Mouse (Mus musculus) heart, embryonic 12.5 days (tissue): ENCODE measurements around the gene Ngrn. TPM values are rescaled to one million over a fixed set of nuclear protein-coding genes. Genes with fewer than 3 reads are reported as not detected.

ENCODE experiments used
- ATAC-seq: fragments of 200-750 bp; cut with Nextera tagmentation; 2 replicates; pipeline ENCODE4 v1.8.0; 2017; ENCODE audit warnings: moderate TSS enrichment, moderate library complexity; ENCODE audit not compliant: insufficient number of reproducible peaks, low FRiP score
- H3K27ac ChIP-seq: fragments of 300-500 bp; sonication (generic); 2 replicates; pipeline ENCODE4 v1.5.1; 2016; ENCODE audit warnings: mild to moderate bottlenecking, moderate library complexity; ENCODE audit not compliant: poor library complexity, severe bottlenecking
- H3K27me3 ChIP-seq: fragments of 300-500 bp; sonication (generic); replicated peaks from 2 replicates; pipeline ENCODE4 v1.6.1; 2016; ENCODE audit warnings: mild to moderate bottlenecking, moderate library complexity
- H3K36me3 ChIP-seq: fragments of 300-500 bp; sonication (generic); 2 replicates; pipeline ENCODE4 v1.6.1; 2016; ENCODE audit warnings: mild to moderate bottlenecking, moderate library complexity
- H3K4me1 ChIP-seq: fragments of 300-500 bp; sonication (generic); replicated peaks from 2 replicates; pipeline ENCODE4 v1.6.1; 2016; ENCODE audit warnings: mild to moderate bottlenecking
- H3K4me2 ChIP-seq: fragments of 300-500 bp; sonication (generic); 2 replicates; pipeline ENCODE4 v1.6.1; 2016; ENCODE audit warnings: mild to moderate bottlenecking, moderate library complexity
- H3K4me3 ChIP-seq: fragments of 300-500 bp; sonication (generic); 2 replicates; pipeline ENCODE4 v1.5.1; 2016; ENCODE audit warnings: mild to moderate bottlenecking
- H3K9ac ChIP-seq: fragments of 300-500 bp; sonication (generic); 2 replicates; pipeline ENCODE4 v1.6.1; 2016; ENCODE audit warnings: mild to moderate bottlenecking, moderate library complexity
- H3K9me3 ChIP-seq: fragments of 300-500 bp; sonication (generic); replicated peaks from 2 replicates; pipeline ENCODE4 v1.6.1; 2016; ENCODE audit warnings: mild to moderate bottlenecking, moderate library complexity
- WGBS: fragments of 180-500 bp; shearing (Covaris S2); methylation state at CpG from one replicate; pipeline ENCODE4 v1.1.7; 2016; 5-methylcytosine and 5-hydroxymethylcytosine counted together
- polyA plus RNA-seq: library from polyadenylated mRNA; unstranded; fragments of >200 nt; fragmentation: Nextera tagmentation; extraction: Ambion mirVana; gene quantifications from 2 replicates; pipeline ENCODE4 v1.2.1, GENCODE M21; 2016

Ngrn gene
- polyA plus RNA-seq, 1 experiment from 2014 or later, result 43.4 TPM

- H3K4me2 ChIP-seq, result peak overlapping the region; percentile 91
- H3K4me1 ChIP-seq, result peaks cover 8% of the 10 kb centered on the region
- H3K36me3 ChIP-seq, result peaks cover 24% of the 10 kb centered on the region
- H3K9ac ChIP-seq, result peak overlapping the region; percentile 80
- peak; percentile 62 for ATAC-seq
- peaks cover 35% of the 10 kb centered on the region for H3K27me3 ChIP-seq
- 1% methylated on average over 32 of the region's 32 CpGs for WGBS
- peak overlapping the region; percentile 65 for H3K4me3 ChIP-seq
- H3K9me3 ChIP-seq, result no peaks in the 10 kb centered on the region
- peak overlapping the region; percentile 56 for H3K27ac ChIP-seq
Observed at GRCm38 (mm10) chr7:80261372-80261990, 466 bp downstream of the Ngrn start.

GRCm38 (mm10) chr7:80264606-80265005, 3.6 kb downstream of the Ngrn start:
- WGBS, result 92% methylated on average over 12 of the region's 12 CpGs
- peaks cover 15% of the 10 kb centered on the region for H3K4me1 ChIP-seq
- no peaks in the 10 kb centered on the region for H3K9me3 ChIP-seq
- H3K4me2 ChIP-seq, result no peak overlapping the region
- ATAC-seq, result no peak
- peaks cover 31% of the 10 kb centered on the region for H3K36me3 ChIP-seq
- no peak overlapping the region for H3K27ac ChIP-seq
- H3K27me3 ChIP-seq, result peaks cover 6% of the 10 kb centered on the region
- no peak overlapping the region for H3K4me3 ChIP-seq
- no peak overlapping the region for H3K9ac ChIP-seq

GRCm38 (mm10) chr7:80267764-80268163, 6.7 kb downstream of the Ngrn start:
- H3K27ac ChIP-seq, result no peak overlapping the region
- H3K4me1 ChIP-seq, result peaks cover 19% of the 10 kb centered on the region
- ATAC-seq, result no peak
- peaks cover 33% of the 10 kb centered on the region for H3K36me3 ChIP-seq
- H3K9me3 ChIP-seq, result no peaks in the 10 kb centered on the region
- H3K4me2 ChIP-seq, result no peak overlapping the region
- no peak overlapping the region for H3K4me3 ChIP-seq
- H3K27me3 ChIP-seq, result no peaks in the 10 kb centered on the region
- WGBS, result 70% methylated on average over 1 of the region's 1 CpGs
- no peak overlapping the region for H3K9ac ChIP-seq

- no peaks in the 10 kb centered on the region for H3K27me3 ChIP-seq
- H3K4me1 ChIP-seq, result peaks cover 19% of the 10 kb centered on the region
- H3K9me3 ChIP-seq, result peaks cover 6% of the 10 kb centered on the region
- H3K36me3 ChIP-seq, result peaks cover 44% of the 10 kb centered on the region
- peak within 1 kb of the TSS; percentile 80 for H3K9ac ChIP-seq
- peak within 1 kb of the TSS; percentile 76 for H3K4me3 ChIP-seq
- 4% methylated on average over 21 of the region's 21 CpGs for WGBS
- peak; percentile 89 for ATAC-seq
- peak within 1 kb of the TSS; percentile 80 for H3K4me2 ChIP-seq
- H3K27ac ChIP-seq, result peak within 1 kb of the TSS; percentile 70
Observed at GRCm38 (mm10) chr7:80268897-80269750, 8.1 kb downstream of the Ngrn start, which contains the start of gene Vps33b. Gene Vps33b, plus strand, starts transcription at chr7:80269649.

- Histone ChIP-seq H3K27ac (peak overlapping the region; percentile 70), H3K9ac (peak overlapping the region; percentile 80), H3K9me3 (peaks cover 13% of the 10 kb centered on the region), H3K27me3 (no peaks in the 10 kb centered on the region), H3K4me3 (peak overlapping the region; percentile 76), H3K4me2 (peak overlapping the region; percentile 80), H3K4me1 (peaks cover 19% of the 10 kb centered on the region), H3K36me3 (peaks cover 44% of the 10 kb centered on the region)
- ATAC-seq, result peak; percentile 81
- under 1% methylated on average over 23 of the region's 23 CpGs for WGBS
Observed at GRCm38 (mm10) chr7:80269751-80270255, 8.8 kb downstream of the Ngrn start.

- Histone ChIP-seq H3K9me3 (peaks cover 19% of the 10 kb centered on the region), H3K27ac (no peak overlapping the region), H3K4me2 (no peak overlapping the region), H3K4me3 (no peak overlapping the region), H3K36me3 (peaks cover 57% of the 10 kb centered on the region), H3K9ac (no peak overlapping the region), H3K27me3 (no peaks in the 10 kb centered on the region), H3K4me1 (peaks cover 17% of the 10 kb centered on the region)
- no peak for ATAC-seq
- 88% methylated on average over 2 of the region's 2 CpGs for WGBS
Observed at GRCm38 (mm10) chr7:80273456-80273855, 12.4 kb downstream of the Ngrn start.

- 90% methylated on average over 4 of the region's 4 CpGs for WGBS
Observed at GRCm38 (mm10) chr7:80276374-80276773, 15.4 kb downstream of the Ngrn start.

GRCm38 (mm10) chr7:80280032-80280431, 19.0 kb downstream of the Ngrn start:
- peaks cover 3% of the 10 kb centered on the region for H3K9me3 ChIP-seq
- WGBS, result 85% methylated on average over 10 of the region's 10 CpGs
- no peak overlapping the region for H3K9ac ChIP-seq
- ATAC-seq, result no peak
- peaks cover 4% of the 10 kb centered on the region; the same call in 1 of the 2 replicates for H3K4me1 ChIP-seq
- no peaks in the 10 kb centered on the region for H3K27me3 ChIP-seq
- no peak overlapping the region for H3K4me2 ChIP-seq
- H3K4me3 ChIP-seq, result no peak overlapping the region
- peaks cover 75% of the 10 kb centered on the region for H3K36me3 ChIP-seq
- H3K27ac ChIP-seq, result no peak overlapping the region

More at GRCm38 (mm10) chr7:80276374-80276773, 15.4 kb downstream of the Ngrn start:
- H3K4me1 ChIP-seq, result no peaks in the 10 kb centered on the region; the same call in 1 of the 2 replicates
- no peak overlapping the region for H3K4me2 ChIP-seq
- peaks cover 78% of the 10 kb centered on the region for H3K36me3 ChIP-seq
- H3K9ac ChIP-seq, result no peak overlapping the region
- peaks cover 19% of the 10 kb centered on the region for H3K9me3 ChIP-seq
- ATAC-seq, result no peak
- no peak overlapping the region for H3K4me3 ChIP-seq
- H3K27ac ChIP-seq, result no peak overlapping the region
- H3K27me3 ChIP-seq, result no peaks in the 10 kb centered on the region

GRCm38 (mm10) chr7:80280998-80281397, 20.0 kb downstream of the Ngrn start:
- Histone ChIP-seq H3K4me3 (no peak overlapping the region), H3K4me2 (no peak overlapping the region), H3K4me1 (peaks cover 4% of the 10 kb centered on the region; the same call in 1 of the 2 replicates), H3K27me3 (no peaks in the 10 kb centered on the region), H3K9ac (no peak overlapping the region), H3K27ac (no peak overlapping the region), H3K9me3 (no peaks in the 10 kb centered on the region), H3K36me3 (peaks cover 77% of the 10 kb centered on the region)
- WGBS, result 87% methylated on average over 2 of the region's 2 CpGs
- no peak for ATAC-seq

GRCm38 (mm10) chr7:80281646-80282045, 20.6 kb downstream of the Ngrn start:
- Histone ChIP-seq H3K4me1 (peaks cover 4% of the 10 kb centered on the region; the same call in 1 of the 2 replicates), H3K27me3 (no peaks in the 10 kb centered on the region), H3K9ac (no peak overlapping the region), H3K4me3 (no peak overlapping the region), H3K36me3 (peaks cover 77% of the 10 kb centered on the region), H3K9me3 (no peaks in the 10 kb centered on the region), H3K27ac (no peak overlapping the region), H3K4me2 (no peak overlapping the region)
- ATAC-seq, result no peak
- 88% methylated on average over 3 of the region's 3 CpGs for WGBS
